Mouse (Mus musculus) embryonic facial prominence, embryonic 13.5 days (tissue): Measurements from ENCODE around the gene Maz. TPM values are rescaled to one million over a fixed set of nuclear protein-coding genes. Genes with fewer than 3 reads are reported as not detected.

Experiments
- ATAC-seq: fragments of 200-750 bp; cut with Nextera tagmentation; 2 replicates; pipeline ENCODE4 v1.8.0; 2017; ENCODE audit warnings: low read depth; ENCODE audit not compliant: insufficient number of reproducible peaks, insufficient read depth, low FRiP score, low TSS enrichment
- H3K27ac ChIP-seq: fragments of 300-500 bp; sonication (generic); 2 replicates; pipeline ENCODE4 v1.5.1; 2015; ENCODE audit warnings: moderate library complexity, mild to moderate bottlenecking, inconsistent platforms
- H3K27me3 ChIP-seq: fragments of 300-500 bp; sonication (generic); 2 replicates; pipeline ENCODE4 v1.6.1; 2015; ENCODE audit warnings: mild to moderate bottlenecking, inconsistent platforms
- H3K36me3 ChIP-seq: fragments of 300-500 bp; sonication (generic); 2 replicates; pipeline ENCODE4 v1.6.1; 2015; ENCODE audit warnings: mild to moderate bottlenecking, inconsistent platforms
- H3K4me1 ChIP-seq: fragments of 300-500 bp; sonication (generic); 2 replicates; pipeline ENCODE4 v1.6.1; 2015; ENCODE audit warnings: inconsistent platforms
- H3K4me2 ChIP-seq: fragments of 300-500 bp; sonication (generic); 2 replicates; pipeline ENCODE4 v1.6.1; 2015; ENCODE audit warnings: moderate library complexity, mild to moderate bottlenecking, inconsistent platforms
- H3K4me3 ChIP-seq: fragments of 300-500 bp; sonication (generic); 2 replicates; pipeline ENCODE4 v1.5.1; 2015; ENCODE audit warnings: mild to moderate bottlenecking, inconsistent platforms
- H3K9ac ChIP-seq: fragments of 300-500 bp; sonication (generic); 2 replicates; pipeline ENCODE4 v1.6.1; 2015; ENCODE audit warnings: mild to moderate bottlenecking, inconsistent platforms
- H3K9me3 ChIP-seq: fragments of 300-500 bp; sonication (generic); 2 replicates; pipeline ENCODE4 v1.6.1; 2016; ENCODE audit warnings: inconsistent platforms
- WGBS: fragments of 180-500 bp; shearing (Covaris S2); methylation state at CpG from one replicate; pipeline ENCODE4 v1.1.7; 2015; ENCODE audit warnings: mixed read lengths; 5-methylcytosine and 5-hydroxymethylcytosine counted together
- polyA plus RNA-seq: library from polyadenylated mRNA; unstranded; fragments of >200 nt; fragmentation: Nextera tagmentation; extraction: Ambion mirVana; gene quantifications from 2 replicates; pipeline ENCODE4 v1.2.1, GENCODE M21; 2015

The Maz gene
- polyA plus RNA-seq, 1 experiment from 2014 or later, result 73.0 TPM

DNA sequence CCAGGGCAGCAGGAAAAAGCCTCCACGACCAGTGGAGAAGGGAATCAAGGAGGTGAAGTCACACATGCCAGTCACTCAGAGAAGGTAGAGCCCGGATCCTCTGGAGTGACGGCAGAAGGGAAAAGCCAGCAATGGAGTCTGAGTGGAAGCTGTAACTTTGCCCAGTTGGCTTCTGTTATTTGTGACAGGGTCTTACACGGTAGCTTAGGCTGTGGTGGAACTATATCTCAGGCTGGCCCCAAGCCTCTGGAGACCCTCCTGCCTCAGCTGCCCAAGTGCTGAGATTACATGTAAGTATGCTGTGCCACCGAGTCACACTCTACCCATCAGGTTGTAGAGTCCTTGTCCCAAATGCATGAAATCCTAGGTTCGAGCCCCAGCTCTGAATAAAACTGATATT, 13.5 kb downstream of the Maz start:
- 95% methylated on average over 6 of the region's 6 CpGs for WGBS
- Histone ChIP-seq H3K27ac (no peak overlapping the region), H3K4me1 (peaks cover 38% of the 10 kb centered on the region), H3K9me3 (no peaks in the 10 kb centered on the region), H3K4me2 (no peak overlapping the region), H3K36me3 (peaks cover 54% of the 10 kb centered on the region), H3K27me3 (no peaks in the 10 kb centered on the region), H3K9ac (no peak overlapping the region), H3K4me3 (no peak overlapping the region)
- ATAC-seq, result no peak

DNA sequence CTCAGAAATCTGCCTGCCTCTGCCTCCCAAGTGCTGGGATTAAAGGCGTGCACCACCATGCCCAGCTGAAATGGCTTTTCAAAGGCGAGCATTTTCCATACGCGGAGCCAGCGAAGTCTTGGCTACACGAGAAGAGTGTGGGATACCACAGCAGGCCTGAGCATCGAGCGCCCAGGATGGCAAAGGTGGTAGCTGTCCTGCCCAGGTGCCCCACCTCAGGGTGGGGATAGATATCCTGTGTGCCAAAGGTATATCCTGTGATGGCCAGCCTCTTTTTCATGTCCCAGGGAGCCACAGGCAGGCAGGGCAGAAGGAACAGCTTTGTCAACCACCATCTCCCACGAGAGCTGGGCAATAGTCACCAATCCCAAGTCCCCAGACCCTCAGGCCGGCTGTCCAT, 14.0 kb downstream of the Maz start:
- Histone ChIP-seq H3K27me3 (no peaks in the 10 kb centered on the region), H3K4me3 (no peak overlapping the region), H3K27ac (no peak overlapping the region), H3K9me3 (no peaks in the 10 kb centered on the region), H3K4me1 (peaks cover 35% of the 10 kb centered on the region), H3K9ac (no peak overlapping the region), H3K36me3 (peaks cover 54% of the 10 kb centered on the region), H3K4me2 (no peak overlapping the region)
- WGBS, result 95% methylated on average over 10 of the region's 10 CpGs
- no peak for ATAC-seq

DNA sequence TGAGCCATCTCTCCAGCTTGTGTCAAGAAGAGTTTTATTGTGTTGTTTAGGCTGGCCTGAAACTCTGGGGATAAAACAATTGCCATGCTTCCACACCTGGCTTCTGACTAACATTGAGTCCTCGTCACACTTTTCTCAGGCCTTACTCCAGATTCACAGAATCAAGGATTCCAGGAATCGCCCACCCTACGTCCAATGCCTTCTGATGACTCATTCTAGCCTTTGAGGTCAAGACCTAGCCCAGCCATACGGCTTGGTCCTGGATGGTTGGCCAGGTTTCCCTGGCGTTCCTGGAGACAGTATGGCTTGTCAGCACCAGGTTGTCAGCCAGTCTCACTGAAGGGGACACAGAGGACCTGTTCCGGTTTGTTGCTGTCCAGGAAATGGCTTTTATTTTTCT, 14.5 kb downstream of the Maz start:
- Histone ChIP-seq H3K4me2 (no peak overlapping the region), H3K9ac (no peak overlapping the region), H3K9me3 (no peaks in the 10 kb centered on the region), H3K4me1 (peaks cover 31% of the 10 kb centered on the region), H3K27ac (no peak overlapping the region), H3K27me3 (no peaks in the 10 kb centered on the region), H3K4me3 (no peak overlapping the region), H3K36me3 (peaks cover 54% of the 10 kb centered on the region)
- no peak for ATAC-seq
- 91% methylated on average over 6 of the region's 6 CpGs for WGBS

DNA sequence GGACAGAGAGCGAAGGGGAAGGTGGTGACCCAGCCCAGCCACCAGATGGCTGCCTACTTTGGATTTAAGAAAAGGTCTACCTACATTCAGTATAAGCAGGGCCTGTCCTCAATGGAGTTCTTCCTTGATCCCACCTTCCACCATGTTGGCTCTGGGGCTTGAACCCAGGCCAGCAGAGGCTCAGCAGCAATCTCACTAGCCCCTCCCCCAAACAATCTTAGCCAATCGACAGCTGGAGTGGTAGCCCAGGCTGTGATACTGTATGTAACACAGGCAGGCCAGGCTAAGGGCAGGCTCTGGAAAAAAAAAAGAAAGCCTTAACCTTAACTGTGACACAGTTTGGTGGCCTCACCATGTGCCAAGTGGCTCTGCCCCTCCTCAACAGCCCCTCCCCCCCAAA, 15.1 kb downstream of the Maz start:
- Histone ChIP-seq H3K36me3 (peaks cover 54% of the 10 kb centered on the region), H3K27ac (no peak overlapping the region), H3K9me3 (no peaks in the 10 kb centered on the region), H3K4me3 (no peak overlapping the region), H3K27me3 (no peaks in the 10 kb centered on the region), H3K4me2 (no peak overlapping the region), H3K9ac (no peak overlapping the region), H3K4me1 (peaks cover 36% of the 10 kb centered on the region)
- no peak for ATAC-seq
- WGBS, result 70% methylated on average over 2 of the region's 2 CpGs

DNA sequence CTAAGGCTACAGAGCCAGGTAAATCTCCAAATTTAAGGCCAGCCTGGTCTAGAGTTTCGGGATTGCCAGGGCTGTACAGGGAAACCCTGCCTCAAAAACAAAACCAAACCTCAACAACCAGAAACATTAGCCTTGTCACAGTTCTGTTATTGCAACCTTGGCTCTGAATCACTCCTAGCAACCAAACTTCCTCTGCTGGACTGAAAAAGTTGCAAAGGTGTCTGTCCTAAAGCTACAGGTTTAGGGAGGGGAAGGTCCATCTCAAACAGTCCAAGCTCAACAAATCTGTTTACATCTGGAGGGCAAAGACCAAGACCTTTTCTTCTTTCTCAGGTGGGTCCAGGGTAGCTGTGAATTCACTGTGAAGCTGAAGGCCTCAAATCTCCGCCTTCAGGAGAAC, 15.8 kb downstream of the Maz start:
- no peak for ATAC-seq
- peaks cover 33% of the 10 kb centered on the region for H3K4me1 ChIP-seq
- H3K36me3 ChIP-seq, result peaks cover 54% of the 10 kb centered on the region
- H3K4me2 ChIP-seq, result no peak overlapping the region
- no peak overlapping the region for H3K9ac ChIP-seq
- H3K9me3 ChIP-seq, result no peaks in the 10 kb centered on the region
- WGBS, result 90% methylated on average over 2 of the region's 2 CpGs
- H3K27me3 ChIP-seq, result no peaks in the 10 kb centered on the region
- no peak overlapping the region for H3K27ac ChIP-seq
- H3K4me3 ChIP-seq, result no peak overlapping the region

DNA sequence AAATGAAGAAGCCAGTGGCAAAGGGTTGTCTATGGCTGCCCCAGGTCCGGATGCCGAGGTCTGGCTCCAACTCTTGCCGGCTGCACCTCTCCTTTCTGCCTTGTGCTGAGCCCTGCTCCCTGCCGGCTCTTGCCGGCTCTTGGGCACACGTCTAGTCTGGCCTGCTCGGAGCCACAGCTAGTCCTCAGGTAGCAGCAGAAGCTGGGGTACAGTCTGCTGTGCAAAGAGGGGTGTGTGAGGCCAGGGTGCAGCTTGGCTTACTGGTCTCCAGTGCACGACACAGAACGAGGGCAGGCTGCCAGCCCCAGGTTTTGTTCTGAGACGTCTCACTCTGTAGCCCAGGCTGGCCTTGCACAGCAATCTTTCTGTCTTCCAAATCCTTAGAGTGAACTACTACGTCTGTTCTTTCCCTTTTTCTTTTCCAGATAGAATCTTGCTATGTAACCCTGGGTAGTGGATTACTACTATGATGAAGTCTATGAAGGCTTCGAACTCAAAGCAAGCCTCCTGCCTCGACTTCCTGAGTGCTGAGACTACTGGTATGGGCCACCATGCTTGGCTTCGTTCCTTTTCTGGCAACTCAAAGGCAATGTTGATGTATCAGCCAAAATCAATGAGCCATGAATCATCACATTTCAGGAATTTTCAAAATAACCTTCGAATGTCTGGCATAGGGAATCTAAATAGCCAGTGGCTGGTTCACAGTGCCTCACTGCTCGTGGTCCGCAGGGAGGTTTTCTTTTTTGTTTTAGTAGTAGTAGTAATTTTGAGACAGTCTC, 17.3 kb downstream of the Maz start:
- H3K27ac ChIP-seq, result no peak overlapping the region
- H3K4me2 ChIP-seq, result no peak overlapping the region
- no peak overlapping the region for H3K4me3 ChIP-seq
- H3K27me3 ChIP-seq, result no peaks in the 10 kb centered on the region
- H3K4me1 ChIP-seq, result peaks cover 17% of the 10 kb centered on the region
- peaks cover 39% of the 10 kb centered on the region for H3K36me3 ChIP-seq
- WGBS, result 81% methylated on average over 17 of the region's 17 CpGs
- H3K9me3 ChIP-seq, result no peaks in the 10 kb centered on the region
- no peak for ATAC-seq
- no peak overlapping the region for H3K9ac ChIP-seq

DNA sequence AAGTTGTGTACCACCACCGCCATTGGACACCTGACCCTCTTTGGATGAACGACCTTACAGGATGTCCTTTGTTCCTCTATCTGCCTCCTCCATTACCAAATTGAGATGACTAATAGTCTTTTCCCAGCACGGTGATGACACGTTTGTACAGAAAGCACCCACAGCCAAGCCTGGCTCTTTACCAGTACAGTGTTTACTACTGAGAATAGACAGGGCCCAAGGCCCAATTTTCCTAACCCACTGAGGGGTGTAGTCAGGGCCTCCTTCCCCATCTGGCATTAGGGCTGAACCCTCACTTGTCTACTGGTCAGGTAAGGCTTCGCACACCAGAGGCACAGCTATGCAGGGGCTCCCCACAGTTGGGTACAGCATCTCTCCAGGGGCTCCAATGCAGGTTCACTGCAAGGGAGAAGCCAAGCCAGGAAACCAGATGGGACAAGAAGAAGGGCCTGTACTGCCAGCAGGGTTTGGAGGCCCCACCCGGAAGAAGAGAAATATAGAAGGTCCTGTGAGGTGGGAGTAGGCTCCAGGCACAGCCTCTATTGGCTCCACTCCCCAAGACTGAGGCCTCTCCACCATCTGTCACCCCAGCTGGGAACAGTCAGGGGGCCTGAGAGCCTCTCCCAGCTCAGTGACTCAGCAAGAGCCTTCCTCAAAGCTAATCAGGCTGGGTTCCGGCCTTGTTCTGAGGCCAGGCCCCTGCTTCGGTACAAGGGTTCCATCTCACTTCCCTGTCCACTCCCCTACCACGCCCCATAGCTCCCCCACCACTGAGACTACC, 18.4 kb downstream of the Maz start:
- peaks cover 28% of the 10 kb centered on the region for H3K36me3 ChIP-seq
- H3K27me3 ChIP-seq, result no peaks in the 10 kb centered on the region
- WGBS, result 70% methylated on average over 9 of the region's 9 CpGs
- peak overlapping the region; percentile 40; the same call in 1 of the 2 replicates for H3K9ac ChIP-seq
- H3K4me2 ChIP-seq, result no peak overlapping the region
- peak overlapping the region; percentile 22; the same call in 1 of the 2 replicates for H3K27ac ChIP-seq
- ATAC-seq, result 0 out of 2 replicates have a peak, but pooled peaks have one; percentile 35
- no peaks in the 10 kb centered on the region for H3K9me3 ChIP-seq
- no peak overlapping the region for H3K4me3 ChIP-seq
- H3K4me1 ChIP-seq, result peaks cover 12% of the 10 kb centered on the region

DNA sequence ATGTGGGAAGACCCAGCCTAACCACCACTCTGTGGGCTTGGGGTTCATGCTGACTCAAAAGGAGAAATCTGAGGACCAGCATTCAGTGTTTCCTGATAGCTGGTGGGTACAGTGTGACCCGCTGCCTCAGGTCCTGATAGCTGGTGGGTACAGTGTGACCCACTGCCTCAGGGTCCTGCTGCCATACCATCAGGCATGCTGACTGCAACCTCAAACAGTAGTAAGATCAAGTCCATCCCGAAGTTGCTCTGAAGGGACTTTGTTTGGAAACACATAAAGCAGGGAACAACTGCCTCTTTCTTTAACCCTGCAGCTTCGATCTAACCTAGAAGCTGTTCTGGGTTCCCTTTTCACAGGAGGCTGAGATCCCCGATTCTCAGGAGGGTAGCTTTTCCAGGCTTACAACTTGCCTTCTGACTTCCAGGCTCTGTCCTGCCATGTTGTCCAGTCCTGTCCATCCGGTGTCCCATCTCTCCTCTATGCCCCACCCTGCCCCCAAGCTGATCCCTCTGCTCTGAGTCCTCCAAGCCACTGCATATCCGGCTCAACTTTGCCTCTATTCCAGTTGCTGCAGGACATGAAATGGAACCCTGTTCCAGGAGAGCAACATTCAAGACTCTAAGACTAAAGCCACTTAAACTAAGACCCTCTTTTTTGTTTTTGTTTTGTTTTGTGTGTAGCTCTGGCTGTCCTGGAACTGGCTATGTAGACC, 19.4 kb downstream of the Maz start:
- ATAC-seq, result no peak
- H3K9ac ChIP-seq, result 0 out of 2 replicates have a peak overlapping the region, but pooled peaks have one; percentile 27
- no peak overlapping the region for H3K27ac ChIP-seq
- 73% methylated on average over 6 of the region's 6 CpGs for WGBS
- H3K27me3 ChIP-seq, result no peaks in the 10 kb centered on the region
- no peak overlapping the region for H3K4me2 ChIP-seq
- no peaks in the 10 kb centered on the region for H3K9me3 ChIP-seq
- peaks cover 19% of the 10 kb centered on the region for H3K36me3 ChIP-seq
- H3K4me3 ChIP-seq, result no peak overlapping the region
- peaks cover 12% of the 10 kb centered on the region for H3K4me1 ChIP-seq

DNA sequence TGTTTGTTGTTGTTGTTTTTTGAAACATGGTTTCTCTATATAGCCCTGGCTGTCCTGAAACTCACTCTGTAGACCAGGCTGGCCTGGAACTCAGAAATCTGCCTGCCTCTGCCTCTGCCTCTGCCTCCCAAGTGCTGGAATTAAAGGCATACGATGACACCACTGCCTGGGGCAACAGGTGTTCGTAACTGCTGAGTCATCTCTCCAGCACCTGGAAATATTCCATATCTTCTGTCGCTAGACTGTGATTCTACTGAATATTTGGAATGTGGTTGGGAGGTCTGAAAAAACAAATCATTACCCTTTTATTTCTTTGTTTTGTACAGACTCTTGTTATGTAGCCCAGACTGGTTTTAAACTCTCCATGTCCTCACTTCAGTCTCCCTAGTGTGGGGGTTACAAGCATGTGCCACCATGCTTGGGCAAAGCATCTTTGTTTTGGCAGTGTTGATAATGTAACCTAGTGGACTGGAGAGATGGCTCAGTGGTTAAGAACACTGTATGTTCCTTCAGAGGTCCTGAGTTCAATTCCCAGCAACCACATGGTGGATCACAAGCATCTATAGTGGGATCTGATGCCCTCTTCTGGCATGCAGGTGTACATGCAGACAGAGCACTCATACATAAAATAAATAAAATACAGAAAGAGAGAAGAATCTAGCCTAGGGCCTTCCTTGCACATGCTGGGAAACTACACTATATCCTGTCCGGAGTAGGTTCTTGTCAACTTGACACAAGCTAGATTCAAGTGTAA, 22.5 kb downstream of the Maz start:
- Histone ChIP-seq H3K4me2 (no peak overlapping the region), H3K4me3 (no peak overlapping the region), H3K9me3 (no peaks in the 10 kb centered on the region), H3K9ac (no peak overlapping the region), H3K27ac (no peak overlapping the region), H3K27me3 (no peaks in the 10 kb centered on the region), H3K4me1 (peaks cover 12% of the 10 kb centered on the region), H3K36me3 (no peaks in the 10 kb centered on the region)
- ATAC-seq, result no peak
- WGBS, result 87% methylated on average over 4 of the region's 4 CpGs

DNA sequence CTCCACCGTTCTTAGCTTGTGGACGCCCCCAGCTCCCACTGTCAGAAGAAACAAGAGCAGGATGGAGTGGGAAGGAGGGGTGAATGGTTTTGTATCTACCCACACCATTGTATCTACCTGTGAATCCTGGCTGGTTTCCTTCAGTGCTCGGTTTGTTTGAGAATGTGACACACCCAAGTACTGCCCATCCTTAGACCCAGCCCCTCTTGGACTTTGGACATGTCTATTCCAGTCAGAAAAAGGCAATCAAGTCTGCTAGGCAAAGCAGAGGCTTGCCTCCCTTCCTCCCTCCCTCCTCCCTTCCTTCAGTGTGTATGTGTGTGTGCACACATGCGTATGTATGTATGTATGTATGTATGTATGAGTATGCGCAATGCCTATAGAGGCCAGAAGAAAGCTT, 23.2 kb downstream of the Maz start:
- no peak for ATAC-seq
- peaks cover 8% of the 10 kb centered on the region for H3K4me1 ChIP-seq
- no peaks in the 10 kb centered on the region for H3K9me3 ChIP-seq
- no peaks in the 10 kb centered on the region for H3K27me3 ChIP-seq
- 89% methylated on average over 5 of the region's 5 CpGs for WGBS
- H3K36me3 ChIP-seq, result no peaks in the 10 kb centered on the region
- no peak overlapping the region for H3K27ac ChIP-seq
- H3K4me2 ChIP-seq, result no peak overlapping the region
- no peak overlapping the region for H3K9ac ChIP-seq
- H3K4me3 ChIP-seq, result no peak overlapping the region

DNA sequence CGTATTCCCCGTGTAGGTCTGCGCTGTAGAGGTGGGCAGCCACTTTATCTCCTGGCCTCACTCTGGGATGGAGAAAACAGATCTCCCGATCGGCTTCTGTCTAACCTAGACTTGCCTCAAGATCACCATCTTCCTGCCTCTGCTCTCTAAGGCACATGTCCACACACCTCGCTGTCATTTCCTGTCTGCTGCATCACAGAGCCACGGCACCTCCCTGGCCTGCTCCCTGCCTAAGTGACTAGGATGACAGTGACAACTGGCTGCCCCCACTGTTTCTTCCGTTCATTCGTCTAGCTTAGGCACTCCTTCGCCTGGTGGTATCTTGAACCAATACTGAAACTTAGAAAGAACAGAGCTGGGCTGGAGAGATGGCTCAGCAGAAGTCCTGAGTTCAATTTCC, 27.3 kb downstream of the Maz start:
- ATAC-seq, result no peak
- Histone ChIP-seq H3K4me1 (no peaks in the 10 kb centered on the region), H3K36me3 (no peaks in the 10 kb centered on the region), H3K9me3 (no peaks in the 10 kb centered on the region), H3K27me3 (no peaks in the 10 kb centered on the region), H3K9ac (no peak overlapping the region), H3K4me3 (no peak overlapping the region), H3K27ac (no peak overlapping the region), H3K4me2 (no peak overlapping the region)
- WGBS, result 76% methylated on average over 10 of the region's 10 CpGs
